Comparison of ENCODE assay signal across 7 mouse cellular contexts in genomic region chr6:122308505-122309393, GRCm38 (mm10). TPM values are rescaled to one million over a fixed set of nuclear protein-coding genes. Genes with fewer than 3 reads are reported as not detected.
DNase-seq lines count a peak whose midpoint lies in the region; ATAC-seq lines count a peak whose summit lies in the region.

Gene M6pr, plus strand, starts transcription at chr6:122308720.

- peak within 1 kb of the TSS; percentile 71 for H3K4me2 ChIP-seq in intestine, embryonic 16.5 days (ENCODE audit: low read depth, low read length)
- peak within 1 kb of the TSS; percentile 63 for H3K4me2 ChIP-seq in midbrain, embryonic 11.5 days

- peak; percentile 98 for DNase-seq in adrenal gland, adult 8-10 months
- peak; percentile 92 for DNase-seq in embryo, embryonic 9.5 days (ENCODE audit: extremely low spot score)
- DNase-seq in gastrocnemius, postnatal 4 days (ENCODE audit: low spot score in 2 of 2) = peak; percentile 71 to 88
- DNase-seq in left cerebral cortex, postnatal 36 days (ENCODE audit: low spot score in 2 of 2) = peak; percentile 97
- DNase-seq in midbrain, embryonic 11.5 days (ENCODE audit: low spot score, missing footprints) = peak; percentile 99
- peak; percentile 97 for DNase-seq in skeletal muscle tissue, adult 2 months (ENCODE audit: low read depth, low spot score)

- H3K9me3 ChIP-seq in intestine, embryonic 16.5 days (ENCODE audit: control insufficient read depth, low read length) = no peaks in the 10 kb centered on the region
- no peaks in the 10 kb centered on the region for H3K9me3 ChIP-seq in midbrain, embryonic 11.5 days (ENCODE audit: control insufficient read depth, low read length)

- H3K27ac ChIP-seq in intestine, embryonic 16.5 days (ENCODE audit: low read length) = peak within 1 kb of the TSS; percentile 80
- 0 out of 2 replicates have a peak within 1 kb of the TSS, but pooled peaks have one; percentile 31 for H3K27ac ChIP-seq in midbrain, embryonic 11.5 days (ENCODE audit: low read depth, low read length)

- H3K9ac ChIP-seq in intestine, embryonic 16.5 days (ENCODE audit: low read depth, low read length) = peak within 1 kb of the TSS; percentile 91
- H3K9ac ChIP-seq in midbrain, embryonic 11.5 days (ENCODE audit: low read length) = peak within 1 kb of the TSS; percentile 84

- under 1% methylated on average over 49 of the region's 49 CpGs for WGBS in intestine, embryonic 16.5 days
- under 1% methylated on average over 49 of the region's 49 CpGs for WGBS in midbrain, embryonic 11.5 days

- H3K36me3 ChIP-seq in intestine, embryonic 16.5 days (ENCODE audit: control insufficient read depth, insufficient read depth, low read length) = no peaks in the 10 kb centered on the region
- 0 out of 2 replicates have a peak, but pooled peaks cover 2% of the 10 kb centered on the region for H3K36me3 ChIP-seq in midbrain, embryonic 11.5 days (ENCODE audit: control insufficient read depth, insufficient read depth, low read length)

- H3K4me1 ChIP-seq in intestine, embryonic 16.5 days (ENCODE audit: control insufficient read depth, insufficient read depth, low read length) = peaks cover 11% of the 10 kb centered on the region; the same call in 1 of the 2 replicates
- peaks cover 17% of the 10 kb centered on the region for H3K4me1 ChIP-seq in midbrain, embryonic 11.5 days (ENCODE audit: control insufficient read depth, insufficient read depth, low read length)

- peak within 1 kb of the TSS; percentile 93 for H3K4me3 ChIP-seq in intestine, embryonic 16.5 days (ENCODE audit: low read length)
- peak within 1 kb of the TSS; percentile 70 for H3K4me3 ChIP-seq in midbrain, embryonic 11.5 days (ENCODE audit: low read depth, low read length)

- ATAC-seq in intestine, embryonic 16.5 days = peak; percentile 100
- peak; percentile 98 for ATAC-seq in midbrain, embryonic 11.5 days (ENCODE audit: low FRiP score)

- intact Hi-C loops in left cerebral cortex, postnatal 36 days (cut with DNase I) = loop anchor here (2.0 kb wide), 2 partner anchors 30 to 50 kb away; no protein-coding TSS in a partner anchor

- no peaks in the 10 kb centered on the region for H3K27me3 ChIP-seq in intestine, embryonic 16.5 days (replicated peaks; ENCODE audit: control insufficient read depth, insufficient read depth, low read length)
- no peaks in the 10 kb centered on the region for H3K27me3 ChIP-seq in midbrain, embryonic 11.5 days (ENCODE audit: control insufficient read depth, insufficient read depth, low read length)

RNA-seq across cellular contexts. Expression of gene M6pr, which starts in this region (rescaled TPM):
- total RNA-seq in adrenal gland, adult 8-10 months (2022) = 100 to 1,000 TPM; 149 to 174 (median 167) TPM
- total RNA-seq in gastrocnemius, postnatal 4 days (2021) = 10 to 100 TPM; 44.9 to 45.3 TPM
- polyA plus RNA-seq in intestine, embryonic 16.5 days (2015; fragmentation: Nextera tagmentation; extraction: Ambion mirVana) = 142 and 147 TPM in 2 replicates
- total RNA-seq in left cerebral cortex, postnatal 36 days (2021) = 10 to 100 TPM; 67.7 to 69.8 TPM
- polyA plus RNA-seq in midbrain, embryonic 11.5 days (2014; fragmentation: Nextera tagmentation; extraction: Ambion mirVana) = 89.9 and 92.4 TPM in 2 replicates

Comparison
In these comparisons a context has a peak if more than half of its experiments do, and no peak if none do; other contexts are left out.
1. Peak in every context shown above with its lines: DNase-seq, ATAC-seq, H3K4me3 ChIP-seq and H3K27ac ChIP-seq.